Mouse (Mus musculus): Measurements from ENCODE around the gene Gm44503.

Gene Gm44503

DNA sequence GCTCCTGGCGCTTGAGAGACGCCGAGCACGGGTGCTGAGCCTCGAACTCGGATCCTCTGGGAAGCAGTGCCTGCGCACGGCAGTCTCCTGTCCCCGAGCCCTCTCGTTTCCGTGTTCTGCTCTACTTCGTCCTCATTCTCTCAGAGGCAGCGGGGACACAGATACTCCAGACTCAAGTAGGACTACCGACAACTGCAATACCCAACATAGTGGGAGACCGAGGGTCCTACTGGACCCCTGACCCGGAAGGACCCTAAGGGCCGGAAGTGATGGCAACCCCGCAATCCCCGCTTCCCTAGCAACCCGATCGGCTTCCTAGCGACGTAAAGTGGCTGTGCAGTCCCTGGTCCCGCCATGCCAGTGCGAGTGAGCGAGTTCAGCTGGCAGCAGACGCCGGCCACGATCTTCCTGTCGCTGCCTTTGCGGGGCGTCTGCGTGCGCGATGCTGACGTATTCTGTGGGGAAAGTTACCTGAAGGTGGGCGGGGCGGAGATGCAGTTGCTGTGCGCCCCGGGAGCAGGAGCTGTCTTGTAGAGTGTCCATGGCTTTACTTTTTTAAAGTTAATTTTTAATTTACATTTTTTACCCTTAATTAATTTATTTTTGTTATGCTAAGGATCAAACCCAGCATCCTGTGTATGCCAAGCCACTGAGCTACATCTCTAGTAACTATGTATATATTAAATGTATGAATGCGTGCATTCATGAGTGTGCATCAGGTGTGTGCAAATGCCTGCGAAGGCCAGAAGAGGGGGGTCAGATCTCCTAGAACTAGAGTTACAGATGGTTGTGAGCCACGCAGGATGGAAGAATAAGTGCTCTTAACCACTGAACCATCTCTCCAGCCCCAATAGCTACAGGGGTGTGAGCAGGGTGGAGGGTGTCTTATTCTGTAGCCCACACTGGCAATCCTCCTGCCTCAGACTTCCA is at the start of gene Gm44503, which contains the start of gene Dyx1c1:
Gene Gm44503 (plus strand): TSS at position 332 of the 930 bp plus-strand sequence.
Gene Dyx1c1 (plus strand): TSS at position 265 of the 930 bp plus-strand sequence.
- DNase-seq, result peak; percentile 70

DNA sequence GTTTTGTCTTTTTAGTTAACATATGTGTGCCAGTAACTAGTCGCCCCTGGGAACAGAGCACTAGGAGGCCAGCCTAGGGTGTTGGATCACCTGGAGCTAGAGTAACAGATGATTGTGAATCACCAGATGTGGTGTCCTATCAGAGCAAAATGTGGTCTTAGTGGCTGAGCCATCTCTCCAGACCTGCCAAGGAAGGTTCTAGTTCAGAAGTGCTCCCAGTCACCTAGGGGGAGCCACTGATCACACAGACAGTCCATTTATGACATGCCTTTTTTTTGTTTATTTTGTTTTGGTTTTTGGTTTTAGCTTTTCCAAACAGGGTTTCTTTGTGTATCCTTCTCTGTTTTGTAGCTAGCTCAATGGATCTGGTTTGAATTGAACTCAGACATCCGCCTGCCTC is 47.3 kb upstream of the Gm44503 start:
- no peak for DNase-seq

DNA sequence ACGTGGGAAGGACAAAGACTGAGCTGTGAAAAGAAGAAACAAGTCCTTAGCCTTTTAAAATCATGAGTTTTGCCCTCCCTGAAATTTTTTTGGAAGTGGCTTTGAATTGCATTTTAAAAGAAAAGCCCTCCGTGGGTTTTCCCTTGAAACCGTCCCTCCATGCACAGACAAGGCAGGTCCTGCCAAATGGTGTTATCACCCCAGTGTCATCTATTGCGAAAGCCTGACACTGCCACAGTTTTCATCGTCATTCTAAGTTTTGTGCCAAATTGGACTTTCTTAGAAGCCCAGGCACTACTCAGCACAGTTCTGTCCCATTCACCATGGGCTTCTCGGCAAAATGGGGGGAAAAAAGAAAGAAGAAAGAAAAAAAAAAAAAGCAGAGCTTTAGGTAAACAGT is 45.1 kb upstream of the Gm44503 start:
- no peak for DNase-seq

DNA sequence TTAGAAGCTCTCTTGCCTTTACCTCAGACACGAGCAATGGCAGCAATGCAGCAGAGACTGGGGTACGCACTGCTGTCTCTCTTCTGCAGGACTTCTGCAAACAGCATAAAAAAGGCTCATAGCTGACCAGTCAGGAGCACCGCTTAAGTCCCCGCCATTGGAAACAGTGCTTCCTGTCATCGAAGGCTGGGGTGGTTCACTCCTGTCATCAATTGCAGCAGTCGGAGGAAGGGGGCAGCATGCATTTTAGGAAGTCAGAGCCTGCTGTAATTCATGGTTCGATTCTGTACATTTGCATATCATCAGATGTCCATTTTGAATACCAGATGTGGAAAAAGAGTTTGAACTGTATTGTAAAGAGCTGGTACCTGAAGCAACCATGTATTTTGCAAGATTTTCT is 42.9 kb upstream of the Gm44503 start:
- DNase-seq, result no peak

DNA sequence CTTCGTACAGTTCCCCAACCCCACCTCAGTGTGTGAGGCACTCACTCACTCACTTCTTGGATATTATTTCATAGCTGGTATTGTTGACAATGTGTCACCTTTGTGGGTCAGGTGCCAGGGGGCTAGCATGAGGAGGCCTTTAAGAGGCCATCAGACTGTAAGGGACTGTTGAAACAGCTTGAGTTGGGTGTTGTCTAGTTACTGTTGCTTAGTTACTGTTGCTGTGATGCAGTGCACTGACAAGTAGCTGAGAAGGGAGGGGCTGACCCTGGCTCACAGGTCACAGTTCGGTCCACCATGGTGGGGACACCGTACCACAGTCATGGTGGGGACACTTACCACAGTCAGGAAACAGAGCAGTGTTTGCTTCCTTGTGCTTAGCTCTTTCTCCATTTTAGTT is 35.6 kb upstream of the Gm44503 start:
- no peak for DNase-seq

DNA sequence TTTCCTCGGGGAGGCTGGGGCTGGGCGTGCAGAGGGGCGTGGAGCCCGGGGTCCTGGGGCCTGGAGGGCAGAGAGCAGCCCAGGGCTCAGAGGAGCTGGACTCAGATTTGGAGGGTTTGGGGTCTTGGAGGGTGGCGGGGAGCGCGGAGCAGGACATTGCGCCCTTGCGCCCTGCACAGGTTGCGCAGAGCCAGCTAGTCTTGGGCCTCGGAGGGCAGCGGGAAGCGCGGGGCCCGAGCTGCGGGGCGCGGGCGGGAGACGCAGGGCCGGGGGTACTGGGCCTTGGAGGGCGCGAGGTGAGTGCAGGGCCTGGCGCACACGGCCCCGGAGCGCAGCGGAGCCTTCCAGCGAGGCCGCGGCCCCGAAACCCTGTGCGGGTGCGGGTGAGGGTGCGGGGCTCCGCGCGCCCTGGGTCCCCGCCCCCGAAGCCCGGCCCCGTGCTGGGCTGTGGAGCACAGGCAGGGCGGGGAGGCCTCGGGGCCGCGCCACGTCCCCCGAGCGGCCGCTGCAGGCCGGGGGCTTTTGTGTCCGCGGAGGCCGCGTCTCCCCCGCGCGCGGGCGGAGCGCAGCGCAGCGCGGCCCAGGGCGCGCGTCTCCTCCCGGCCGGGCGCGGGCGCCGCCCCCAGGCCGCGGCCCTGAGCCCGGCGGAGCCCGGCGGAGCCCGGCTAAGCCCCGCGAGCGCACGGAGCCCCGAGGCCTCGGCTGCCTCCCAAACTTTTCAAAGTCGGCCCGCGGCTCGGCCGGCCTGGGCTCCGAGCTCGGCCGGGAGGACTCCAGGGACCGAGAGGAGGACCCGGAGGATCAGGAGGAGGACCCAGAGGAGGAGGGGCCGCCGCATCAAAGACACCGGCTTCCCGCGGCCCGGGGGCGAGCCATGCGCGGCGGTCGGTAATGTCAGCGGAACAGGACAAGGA is 33.4 kb upstream of the Gm44503 start, which contains the start of gene Pygo1:
Gene Pygo1 (plus strand): TSS at position 625 of the 914 bp plus-strand sequence.
- DNase-seq, result peak; percentile 34

DNA sequence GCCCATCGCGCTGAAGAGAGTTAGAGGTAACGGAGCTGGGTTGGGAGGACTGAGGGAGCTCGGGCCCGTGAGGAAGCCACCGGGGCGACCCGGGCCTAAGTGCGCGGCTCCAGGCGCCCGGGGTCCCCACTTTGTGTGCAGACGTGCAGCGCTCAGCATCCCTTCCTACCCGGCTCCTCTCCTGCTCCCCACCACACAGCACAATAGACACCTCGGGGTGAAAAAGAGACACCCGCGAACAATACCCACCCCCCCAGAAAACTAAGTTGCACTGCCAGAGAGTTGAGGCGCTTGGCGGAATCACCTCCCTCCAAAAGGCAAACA is 32.8 kb upstream of the Gm44503 start:
- no peak for DNase-seq

DNA sequence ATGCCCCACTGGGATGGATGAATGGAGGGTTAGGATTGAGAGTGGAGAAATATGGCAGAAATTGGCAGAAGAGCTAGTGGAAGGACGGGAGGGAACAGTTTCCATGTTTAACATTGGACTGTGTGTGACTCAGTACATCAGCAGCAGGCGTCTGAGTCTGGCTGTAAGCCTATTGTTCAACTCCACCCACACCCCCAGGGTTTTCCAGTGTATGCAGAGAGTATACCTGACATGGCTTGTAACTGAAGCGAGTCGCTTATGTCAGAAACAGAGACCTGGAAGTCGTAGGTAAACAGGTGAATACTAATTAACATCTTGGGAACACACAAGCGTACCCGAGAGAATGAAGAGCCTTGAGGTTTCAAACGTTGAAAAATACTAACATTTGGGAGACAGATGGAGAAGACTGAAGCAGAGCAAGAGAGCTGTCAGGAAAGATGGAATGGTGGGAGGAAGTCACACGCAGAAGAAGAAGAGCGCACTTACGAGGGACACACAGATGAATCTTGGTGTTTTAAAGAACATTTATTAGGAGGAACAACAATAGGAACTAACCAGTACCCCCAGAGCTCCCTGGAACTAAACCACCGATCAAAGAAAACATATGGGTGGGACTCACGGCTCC is 27.4 kb upstream of the Gm44503 start:
- DNase-seq, result no peak

DNA sequence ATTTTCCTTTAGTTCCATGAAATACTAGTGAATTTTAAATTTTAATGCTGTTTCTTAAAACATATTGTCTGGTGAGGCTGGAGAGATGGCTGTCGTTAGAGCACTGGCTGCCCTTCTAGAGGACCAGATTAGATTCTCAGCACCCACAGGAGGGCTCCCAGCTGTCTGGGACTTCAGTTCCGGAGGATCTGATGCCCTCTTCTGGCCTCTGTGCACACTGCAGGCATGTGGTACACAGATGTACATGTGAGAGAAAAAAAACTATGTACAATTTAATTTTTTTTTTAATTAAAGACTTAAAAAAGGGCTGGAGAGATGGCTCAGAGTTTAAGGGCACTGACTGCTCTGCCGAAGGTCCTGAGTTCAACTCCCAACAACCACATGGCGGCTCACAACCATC is 23.3 kb upstream of the Gm44503 start:
- no peak for DNase-seq

DNA sequence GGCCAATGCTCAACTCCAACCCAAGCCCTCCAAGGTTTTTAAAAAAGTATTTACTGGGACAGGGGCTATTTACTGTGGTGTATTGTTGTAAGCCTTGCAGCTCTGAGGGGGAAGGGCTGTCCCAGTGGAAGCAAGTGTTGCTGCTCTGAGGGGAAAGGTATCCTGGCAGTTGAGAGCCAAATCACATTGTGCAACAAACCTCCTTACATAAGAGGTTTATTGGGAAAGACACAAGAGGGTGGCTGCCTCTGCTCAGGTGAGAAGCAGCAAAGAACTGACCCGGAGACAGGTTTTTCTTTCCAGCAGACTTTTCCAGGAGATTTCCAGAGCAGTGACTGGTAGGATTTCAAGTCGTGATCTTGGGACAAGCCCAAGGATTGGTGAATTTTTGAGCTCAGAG is 22.4 kb upstream of the Gm44503 start:
- DNase-seq, result no peak

DNA sequence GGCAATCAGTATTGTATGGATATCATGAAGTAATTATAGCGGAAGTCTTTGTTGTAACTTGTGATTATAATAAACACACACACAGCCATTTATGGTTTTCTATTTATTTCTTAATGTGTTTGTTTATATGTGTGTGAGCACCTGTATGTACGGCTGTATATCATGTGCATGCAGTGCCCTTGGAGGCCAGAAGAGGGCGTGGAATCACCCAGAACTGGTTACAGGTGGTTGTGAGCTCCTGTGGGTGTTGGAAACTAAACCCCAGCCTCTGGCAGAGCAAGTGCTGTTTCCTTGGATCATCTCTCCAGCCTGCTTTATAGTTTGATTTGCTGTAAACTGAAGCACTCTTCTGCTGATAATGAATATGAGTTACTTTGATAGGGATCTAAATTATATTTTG is 15.2 kb upstream of the Gm44503 start:
- DNase-seq, result no peak

DNA sequence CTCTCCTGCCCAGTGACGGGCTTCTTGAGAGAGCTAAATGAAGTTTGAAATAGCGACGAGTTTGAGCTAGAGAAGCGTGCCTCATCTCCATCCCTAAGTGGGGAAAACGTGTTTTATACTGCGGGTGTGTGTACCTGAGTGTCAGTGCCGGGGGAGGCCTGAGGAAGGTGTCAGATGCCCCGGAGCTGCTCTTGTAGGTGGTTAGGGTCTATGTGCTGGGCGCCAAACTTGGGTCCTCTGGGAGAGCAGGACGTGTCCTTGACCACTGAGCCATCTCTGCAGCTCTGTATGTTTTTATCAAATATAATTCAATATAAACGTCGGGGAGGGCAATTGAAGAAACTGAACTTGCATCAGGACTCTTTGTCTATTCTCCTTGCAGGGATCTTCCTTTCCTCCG is 14.4 kb upstream of the Gm44503 start:
- DNase-seq, result no peak

DNA sequence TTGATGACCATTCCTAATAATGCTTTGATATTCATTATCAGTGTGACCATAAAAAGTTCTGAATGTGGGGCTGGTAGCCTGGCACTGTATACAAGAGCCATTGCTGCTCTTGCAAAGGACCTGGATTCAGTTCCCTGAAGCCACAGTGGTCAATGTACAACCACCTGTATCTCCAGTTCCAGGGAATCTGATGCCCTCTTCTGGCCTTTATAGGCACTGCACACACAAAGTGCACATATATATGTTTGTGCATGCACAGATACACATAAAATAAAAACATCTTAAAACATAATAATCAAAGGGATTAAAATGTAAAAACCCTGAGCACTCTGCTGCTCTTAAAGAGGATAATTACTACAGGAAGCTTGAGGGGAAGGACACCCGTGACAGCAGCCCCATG is 11.6 kb upstream of the Gm44503 start:
- no peak for DNase-seq

DNA sequence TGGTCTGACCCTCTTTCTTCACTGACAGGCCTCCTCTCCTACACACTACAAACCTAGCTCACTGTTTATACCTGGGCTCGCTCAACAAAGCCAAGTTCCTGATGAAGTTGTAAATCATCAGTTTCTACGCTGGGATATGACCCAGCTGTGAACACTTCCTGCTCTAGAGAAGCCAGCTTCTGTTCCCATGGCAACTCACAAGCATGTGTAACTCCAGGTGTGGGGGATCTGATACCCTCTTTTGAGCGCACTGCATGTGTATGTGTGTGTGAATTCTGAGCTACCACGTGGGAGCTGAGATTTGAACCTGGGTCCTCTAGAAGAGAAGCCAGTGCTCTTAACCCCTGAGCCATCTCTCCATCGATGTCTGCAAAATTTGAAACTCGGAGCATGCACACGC is 9.1 kb upstream of the Gm44503 start:
- DNase-seq, result no peak

DNA sequence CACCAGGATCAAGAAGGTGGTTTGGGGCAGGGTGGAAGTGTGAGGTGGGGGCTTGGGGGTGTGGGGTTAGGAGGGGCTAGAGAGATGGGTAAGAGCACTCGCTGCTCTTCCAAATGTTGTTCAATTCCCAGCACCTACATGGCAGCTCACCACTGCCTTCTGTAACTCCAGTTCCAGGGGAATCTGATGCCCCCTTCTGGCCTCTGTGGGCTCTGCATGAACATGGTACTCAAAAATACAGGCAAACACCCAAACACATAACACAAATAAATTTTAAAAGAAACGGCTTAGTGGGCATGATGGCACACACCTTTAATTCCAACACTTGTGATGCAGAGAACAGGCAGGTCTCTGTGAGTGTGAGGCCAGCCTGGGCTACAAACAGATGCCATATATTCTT is 3.9 kb upstream of the Gm44503 start:
- no peak for DNase-seq

DNA sequence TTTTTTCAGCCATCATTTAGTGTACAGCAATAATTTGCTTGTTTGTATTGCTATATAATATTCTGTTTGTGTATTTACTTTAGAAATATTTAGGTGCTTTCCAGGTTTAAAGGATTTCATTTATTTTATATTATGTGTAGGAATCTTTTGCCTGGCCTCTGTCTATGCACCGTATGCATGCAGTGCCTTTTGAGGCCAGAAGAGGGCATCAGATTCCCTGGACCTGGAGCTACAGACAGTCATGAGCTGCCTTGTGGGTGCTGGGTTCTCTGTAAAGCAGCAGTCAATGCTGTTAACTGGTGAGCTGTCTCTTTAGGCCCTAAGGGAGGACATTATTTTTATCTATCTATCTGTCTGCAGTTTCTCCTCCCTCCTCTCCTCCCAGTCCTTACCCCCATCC is 3.1 kb upstream of the Gm44503 start:
- no peak for DNase-seq

DNA sequence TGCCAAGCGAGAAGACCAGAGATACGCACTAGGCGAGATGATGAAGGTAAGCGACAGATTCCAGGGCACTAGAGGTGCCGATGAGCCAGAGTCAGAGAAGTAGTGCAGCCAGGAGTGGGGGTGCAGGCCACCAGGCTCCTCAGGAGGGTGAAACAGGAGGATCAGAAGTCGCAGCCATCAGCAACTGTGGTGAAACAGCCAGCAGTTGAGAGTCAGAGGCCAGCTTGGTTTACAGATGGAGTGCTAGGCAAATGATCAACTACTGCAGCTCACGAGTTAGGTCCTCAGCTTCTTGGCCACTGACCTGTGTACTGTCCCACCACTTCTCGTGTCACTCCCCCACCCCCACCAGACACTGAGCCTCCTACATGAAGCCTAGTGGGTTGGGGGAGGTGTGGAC is 2.7 kb downstream of the Gm44503 start:
- no peak for DNase-seq

DNA sequence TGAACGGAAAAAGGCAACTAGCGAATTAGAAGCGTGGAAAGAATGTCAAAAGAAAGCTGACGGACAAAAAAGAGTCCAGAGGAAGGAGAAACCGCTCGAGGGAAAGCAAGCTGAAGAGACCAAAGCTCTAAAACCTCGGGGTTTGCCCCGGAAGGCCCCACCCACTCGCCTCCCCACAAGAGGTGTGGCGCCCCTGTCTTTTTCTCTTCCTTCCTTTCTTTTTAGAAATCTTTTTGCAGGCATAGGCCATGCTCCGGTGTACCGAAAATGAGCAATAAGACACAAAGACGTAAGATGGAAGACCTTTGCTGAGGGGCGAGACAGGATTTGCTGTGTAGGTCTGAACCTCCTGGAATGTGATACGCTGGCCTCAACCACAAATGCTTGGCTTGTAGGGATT is 3.3 kb downstream of the Gm44503 start:
- DNase-seq, result no peak

DNA sequence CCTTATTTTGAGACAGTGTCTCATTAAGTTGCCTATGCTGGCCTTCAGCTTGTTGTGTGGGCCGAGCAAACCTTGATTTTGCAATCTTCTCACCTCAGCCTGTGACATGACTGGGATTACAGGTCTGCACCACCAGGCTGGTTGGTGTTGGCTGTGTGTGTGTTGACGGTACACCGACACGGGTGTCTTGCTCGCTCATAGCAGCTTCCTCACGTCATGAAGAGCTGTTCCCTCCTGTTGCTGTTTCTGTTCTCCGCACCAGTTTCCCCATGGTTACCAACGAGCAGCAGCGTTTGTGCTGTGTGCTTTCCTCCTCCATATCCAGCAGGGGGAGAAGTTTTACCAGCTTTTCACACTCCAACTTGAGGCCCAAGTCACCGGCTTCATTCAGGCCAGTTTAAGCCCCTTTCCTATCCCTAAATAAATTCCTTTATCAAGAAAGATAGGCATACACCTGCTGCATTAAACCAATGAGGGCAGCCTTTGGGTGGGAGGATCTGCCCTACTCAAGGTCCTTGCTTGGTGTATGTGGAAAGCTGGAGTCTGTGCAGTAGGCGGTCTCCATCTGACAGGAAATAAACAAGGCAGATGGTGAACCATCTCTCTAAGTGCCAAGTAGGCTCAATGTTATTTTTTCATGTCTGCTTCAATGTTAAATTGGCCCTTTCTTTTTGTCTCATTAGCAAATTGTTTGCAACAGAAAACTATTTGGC is 9.9 kb downstream of the Gm44503 start:
- peak; percentile 71 for DNase-seq

DNA sequence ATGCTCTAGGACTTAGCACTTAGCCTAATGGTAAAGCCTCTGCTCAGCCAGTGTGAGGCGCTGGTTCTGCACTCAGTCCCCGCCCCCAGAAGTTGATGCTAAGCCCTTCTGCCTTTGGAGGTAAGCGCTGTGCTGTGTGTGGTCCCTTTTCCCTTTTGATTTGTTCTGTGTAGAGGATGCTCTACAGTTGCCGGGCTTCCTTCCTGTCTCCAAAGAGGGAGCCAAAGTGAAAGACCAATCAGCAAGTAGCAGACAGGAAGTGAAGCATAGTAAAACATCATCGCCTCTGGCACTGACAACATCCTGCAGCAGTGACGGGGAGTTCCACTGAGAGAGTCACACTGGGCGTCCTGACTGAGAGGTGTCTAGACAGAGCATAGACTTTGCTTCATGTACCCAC is 11.2 kb downstream of the Gm44503 start:
- DNase-seq, result no peak

DNA sequence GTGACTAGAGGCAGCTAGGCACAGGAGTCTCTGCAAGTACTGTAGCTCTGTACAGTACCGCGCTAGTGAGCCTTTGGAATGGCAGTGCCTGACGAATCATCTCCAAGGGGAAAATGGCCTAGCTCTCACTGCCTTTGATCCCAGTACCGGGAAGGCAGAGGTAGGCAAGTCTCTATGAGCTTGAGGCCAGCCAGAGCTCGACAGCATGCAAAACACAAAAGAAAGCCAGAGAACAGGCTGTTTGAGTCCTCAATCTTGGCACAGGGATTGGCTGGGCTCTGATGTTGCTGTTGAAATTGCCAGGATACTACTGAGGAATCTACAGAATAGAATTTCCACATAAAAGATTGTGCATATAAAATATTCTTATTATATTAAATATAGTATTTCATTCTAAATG is 13.8 kb downstream of the Gm44503 start:
- DNase-seq, result no peak

DNA sequence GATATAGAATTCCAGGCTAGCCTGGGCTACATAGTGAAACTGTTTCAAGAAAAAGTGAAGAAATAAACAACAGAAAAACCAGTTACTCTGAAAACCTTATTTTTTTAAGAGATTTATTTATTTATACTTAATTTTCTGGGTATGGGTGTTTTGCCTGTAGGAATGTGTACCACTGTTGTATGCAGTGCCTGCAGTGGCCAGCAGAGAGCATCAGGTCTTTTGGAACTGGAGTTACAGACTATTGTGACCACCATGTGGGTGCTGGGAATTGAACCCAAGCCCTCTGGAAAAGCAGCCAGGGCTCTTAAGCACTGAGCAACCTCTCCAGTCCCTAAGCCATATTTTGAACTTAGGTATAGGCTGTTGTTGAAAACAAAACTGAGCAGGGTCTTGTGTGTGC is 14.3 kb downstream of the Gm44503 start:
- no peak for DNase-seq

DNA sequence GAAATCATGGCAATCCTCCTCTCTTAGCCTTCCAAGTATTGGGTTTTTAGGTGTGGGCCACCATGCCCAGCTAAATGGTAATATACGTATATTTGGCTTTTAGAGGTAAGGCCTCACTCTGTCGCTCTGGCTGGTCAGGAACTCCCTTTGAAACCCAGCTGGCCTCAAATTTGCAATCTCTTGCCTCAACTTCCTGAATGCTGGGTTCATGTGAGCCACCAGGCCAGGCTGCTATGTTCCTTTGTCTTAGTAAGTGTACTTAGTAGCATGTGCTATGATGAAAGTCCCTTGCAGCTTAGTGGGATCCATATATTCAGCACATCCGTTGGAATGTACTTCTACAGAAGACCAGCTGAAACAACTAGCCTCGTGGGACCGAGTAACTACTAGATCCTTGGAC is 16.1 kb downstream of the Gm44503 start:
- DNase-seq, result no peak
